Mouse (Mus musculus) left cerebral cortex, adult 18-20 months (tissue): ENCODE data around the gene Ttc9c. TPM values are rescaled to one million over a fixed set of nuclear protein-coding genes. Genes with fewer than 3 reads are reported as not detected.

Experiments
- DNase-seq, 2 experiments: peaks; one replicate each; pipeline ENCODE4 v3.0.0; 2021 to 2022; ENCODE audit warnings: low spot score in 2 of 2, mixed read lengths in 1 of 2
- total RNA-seq, 2 experiments: library from RNA; stranded (reverse); gene quantifications; 2 replicates each; pipeline ENCODE4 v1.2.3; 2021

Gene Ttc9c
- total RNA-seq, 2 experiments from 2014 or later, result 38.7 to 42.4 TPM

GRCm38 (mm10) chr19:8786008-8786781, 32.9 kb downstream of the Ttc9c start, which contains the start of gene Taf6l:
Gene Taf6l, minus strand, starts transcription at chr19:8786417.
- DNase-seq, result peak; percentile 88 to 92

GRCm38 (mm10) chr19:8774951-8775421, 44.1 kb downstream of the Ttc9c start:
- DNase-seq, result no peak

- DNase-seq, result peak; percentile 96 to 97
These were observed 44.9 kb downstream of the Ttc9c start, which contains the start of gene Tmem179b for GRCm38 (mm10) chr19:8774086-8774835. Gene Tmem179b, minus strand, starts transcription at chr19:8774467.

- DNase-seq, result no peak
These were observed 45.7 kb downstream of the Ttc9c start for GRCm38 (mm10) chr19:8773409-8773808.

- no peak for DNase-seq
These were observed 46.1 kb downstream of the Ttc9c start for GRCm38 (mm10) chr19:8772996-8773395.

GRCm38 (mm10) chr19:8770567-8771270, 48.4 kb downstream of the Ttc9c start, which contains the start of gene Tmem223:
Gene Tmem223, plus strand, starts transcription at chr19:8770996.
- peak; percentile 80 to 84 for DNase-seq

- DNase-seq, result no peak
These were observed 53.6 kb downstream of the Ttc9c start for GRCm38 (mm10) chr19:8765562-8765961.

GRCm38 (mm10) chr19:8763276-8763675, 55.9 kb downstream of the Ttc9c start:
- DNase-seq, result no peak

GRCm38 (mm10) chr19:8760757-8761156, 58.4 kb downstream of the Ttc9c start:
- no peak for DNase-seq

Other genes starting within 250 kb of the Ttc9c start
- 10 to 100 TPM; 11.9 to 14.0 TPM for gene Slc22a8, start 228.1 kb downstream of the Ttc9c start, total RNA-seq
- 1 to 10 TPM; 9.1 to 9.4 TPM for gene Slc22a6, start 201.3 kb downstream of the Ttc9c start, total RNA-seq
- gene Chrm1, start 155.5 kb downstream of the Ttc9c start, total RNA-seq, result 100 to 1,000 TPM; 141 to 144 TPM
- 100 to 1,000 TPM; 148 to 152 TPM for gene Slc3a2, start 96.0 kb downstream of the Ttc9c start, total RNA-seq
- gene Wdr74, start 83.5 kb downstream of the Ttc9c start, total RNA-seq, result 10 to 100 TPM; 46.9 to 50.5 TPM
- gene 1700092M07Rik, start 78.6 kb downstream of the Ttc9c start, total RNA-seq, result 1 to 10 TPM in 1 of 2 experiments, under 1 TPM in 1; 0.94 to 1.5 TPM
- gene Stx5a, start 77.9 kb downstream of the Ttc9c start, total RNA-seq, result 10 to 100 TPM; 70.1 to 72.7 TPM
- gene Nxf1, start 62.3 kb downstream of the Ttc9c start, total RNA-seq, result 10 to 100 TPM; 78.1 to 88.5 TPM
- 10 to 100 TPM; 57.3 to 63.7 TPM for gene Tmem223, start 48.3 kb downstream of the Ttc9c start, total RNA-seq
- gene Tmem179b, start 44.9 kb downstream of the Ttc9c start, total RNA-seq, result 1 to 10 TPM; 7.6 to 7.8 TPM
- 10 to 100 TPM; 13.7 to 15.9 TPM for gene Taf6l, start 32.9 kb downstream of the Ttc9c start, total RNA-seq
- 100 to 1,000 TPM; 106 to 107 TPM for gene Polr2g, start 20.8 kb downstream of the Ttc9c start, total RNA-seq
- 1 to 10 TPM; 5.5 to 6.0 TPM for gene Zbtb3, start 16.8 kb downstream of the Ttc9c start, total RNA-seq
- gene Hnrnpul2, start 677 bp upstream of the Ttc9c start, total RNA-seq, result 100 to 1,000 TPM; 123 to 127 TPM
- 1 to 10 TPM in 1 of 2 experiments, not detected in 1; 2.3 TPM for gene AC129217.1, start 10.4 kb upstream of the Ttc9c start, total RNA-seq
- 100 to 1,000 TPM in 1 of 2 experiments, 10 to 100 TPM in 1; 98.1 to 112 TPM for gene Bscl2, start 18.1 kb upstream of the Ttc9c start, total RNA-seq
- 100 to 1,000 TPM; 181 to 184 TPM for gene Gng3, start 19.9 kb upstream of the Ttc9c start, total RNA-seq
- gene Lrrn4cl, start 31.4 kb upstream of the Ttc9c start, total RNA-seq, result 1 to 10 TPM; 1.2 to 1.7 TPM
- 10 to 100 TPM; 91.4 to 96.7 TPM for gene Ubxn1, start 52.2 kb upstream of the Ttc9c start, total RNA-seq
- gene Uqcc3, start 61.6 kb upstream of the Ttc9c start, total RNA-seq, result 10 to 100 TPM; 29.7 to 37.1 TPM
- 1 to 10 TPM; 8.2 TPM for gene Lbhd1, start 64.4 kb upstream of the Ttc9c start, total RNA-seq
- not detected for gene Gm49403, start 64.6 kb upstream of the Ttc9c start, total RNA-seq
- 10 to 100 TPM; 20.2 to 23.0 TPM for gene 1810009A15Rik, start 69.5 kb upstream of the Ttc9c start, total RNA-seq
- 1 to 10 TPM; 2.1 to 3.8 TPM for gene Gm49416, start 69.6 kb upstream of the Ttc9c start, total RNA-seq
- 10 to 100 TPM; 23.9 to 24.6 TPM for gene Ints5, start 73.7 kb upstream of the Ttc9c start, total RNA-seq
- gene Ganab, start 78.7 kb upstream of the Ttc9c start, total RNA-seq, result 10 to 100 TPM; 93.2 to 93.8 TPM
- 100 to 1,000 TPM; 188 to 189 TPM for gene B3gat3, start 101.0 kb upstream of the Ttc9c start, total RNA-seq
- gene Rom1, start 110.0 kb upstream of the Ttc9c start, total RNA-seq, result 1 to 10 TPM; 6.4 to 7.6 TPM
- gene Eml3, start 110.2 kb upstream of the Ttc9c start, total RNA-seq, result 10 to 100 TPM in 1 of 2 experiments, 1 to 10 TPM in 1; 9.0 to 11.5 TPM
- gene Mta2, start 122.5 kb upstream of the Ttc9c start, total RNA-seq, result 10 to 100 TPM; 49.6 to 49.8 TPM
- 10 to 100 TPM; 22.5 to 23.7 TPM for gene Tut1, start 134.5 kb upstream of the Ttc9c start, total RNA-seq
- gene Eef1g, start 147.7 kb upstream of the Ttc9c start, total RNA-seq, result 100 to 1,000 TPM; 251 to 256 TPM
- gene Ahnak, start 170.0 kb upstream of the Ttc9c start, total RNA-seq, result 10 to 100 TPM; 18.6 to 23.5 TPM